1 mouse cellular context compared by ENCODE assay signal in the genomic region with DNA sequence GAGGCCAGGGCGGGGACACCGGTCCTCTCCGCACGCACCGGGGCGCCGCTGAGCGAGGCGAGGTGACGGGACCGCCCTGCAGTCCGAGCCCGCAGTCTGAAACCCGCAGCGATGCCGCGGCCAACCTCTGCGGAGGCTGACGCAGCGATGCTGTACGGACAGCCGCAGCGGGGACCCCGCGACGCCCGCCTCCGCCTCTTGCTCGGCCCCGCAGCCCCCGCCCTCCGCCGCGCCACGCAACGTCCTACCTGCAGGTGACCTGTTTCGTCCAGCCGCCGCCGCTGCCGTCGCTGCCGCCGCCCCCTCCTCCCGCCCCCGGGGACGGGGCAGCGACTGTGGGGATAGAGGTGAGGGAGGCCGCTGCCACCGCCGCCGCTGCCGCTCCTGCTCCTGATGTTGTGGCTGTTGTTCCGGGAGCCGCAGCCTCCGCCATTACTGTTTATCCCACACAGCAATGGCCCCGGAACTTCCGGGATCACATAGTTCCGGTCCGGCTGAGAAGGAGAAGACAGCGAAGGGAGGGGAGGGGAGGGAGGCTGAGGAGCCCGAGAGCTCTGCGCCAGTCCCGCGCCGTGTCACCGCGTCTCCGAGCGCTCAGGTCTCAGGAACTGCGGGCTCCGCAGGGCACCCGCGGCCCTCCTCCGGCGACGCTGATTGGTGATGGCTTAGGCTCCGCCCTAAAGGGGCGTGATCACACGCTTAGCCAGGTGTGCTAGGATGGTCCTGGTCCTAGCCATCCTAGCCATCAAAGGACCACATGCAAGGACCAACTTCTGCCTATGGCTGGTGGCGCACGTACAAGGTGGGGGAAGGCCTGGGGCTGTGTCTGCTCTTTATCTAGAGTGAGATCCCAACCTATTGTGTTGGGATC.
TF ChIP-seq lines count a peak whose summit lies in the region.

Gene Mkrn1 (minus strand): TSS at position 612 of the 871 bp plus-strand sequence.

TF ChIP-seq in CH12.LX, 34 proteins besides CTCF, POLR2A, EP300 and RAD21 (continued from another document):
- TF ChIP-seq MAX (IDR thresholded peaks at IDR 0.05; ENCODE audit: low read length): peak; percentile 30; the same call in 1 of the 2 replicates
- 0 out of 2 replicates have a peak, but pooled peaks have one; percentile 61 for TF ChIP-seq RCOR1 (conservative IDR thresholded peaks at IDR 0.05; ENCODE audit: low read depth, low read length)
- 0 out of 2 replicates have a peak, but pooled peaks have one; percentile 57 for TF ChIP-seq TCF12 (IDR thresholded peaks at IDR 0.05; ENCODE audit: low read depth, low read length)
- 0 out of 2 replicates have a peak, but pooled peaks have one; percentile 36 for TF ChIP-seq NRF1 (IDR thresholded peaks at IDR 0.05; ENCODE audit: low read depth, low read length)
- TF ChIP-seq MEF2A (IDR thresholded peaks at IDR 0.05; ENCODE audit: borderline replicate concordance, low read depth, low read length): 0 out of 2 replicates have a peak, but pooled peaks have one; percentile 29
- no peak for TF ChIP-seq JUN (IDR thresholded peaks at IDR 0.05; ENCODE audit: insufficient read depth, low read depth, low read length)
- TF ChIP-seq JUND (conservative IDR thresholded peaks at IDR 0.05; ENCODE audit: low read depth, low read length): no peak
- TF ChIP-seq ELF1 (IDR thresholded peaks at IDR 0.05; ENCODE audit: low read depth, low read length): peak; percentile 95
- TF ChIP-seq HCFC1 (IDR thresholded peaks at IDR 0.05; ENCODE audit: low read depth, low read length): peak; percentile 77
- no peak for TF ChIP-seq KAT2A (IDR thresholded peaks at IDR 0.05; ENCODE audit: insufficient replicate concordance, low read length)
- TF ChIP-seq ZKSCAN1 (IDR thresholded peaks at IDR 0.05; ENCODE audit: borderline replicate concordance, low read depth, low read length): no peak
- peak; percentile 79; the same call in 1 of the 2 replicates for TF ChIP-seq UBTF (IDR thresholded peaks at IDR 0.05; ENCODE audit: low read depth, low read length)
- peak; percentile 58 for TF ChIP-seq NELFE (IDR thresholded peaks at IDR 0.05; ENCODE audit: low read depth, low read length)
- peak; percentile 79 for TF ChIP-seq SIN3A (IDR thresholded peaks at IDR 0.05; ENCODE audit: low read length)
